Mouse (Mus musculus) cortical plate, adult 2 months (tissue): ENCODE results near the gene Ier3.

Source experiments
- CTCF ChIP-seq: fragments of 200-500 bp; IDR thresholded peaks from 2 replicates; pipeline ENCODE4 v1.5.1; 2011; ENCODE audit warnings: mild to moderate bottlenecking, control low read depth, low read length; ENCODE audit not compliant: insufficient read depth; ENCODE audit errors: extremely low read depth
- POLR2A ChIP-seq: fragments of 200-500 bp; IDR thresholded peaks from 2 replicates; pipeline ENCODE4 v1.6.1; 2011; ENCODE audit warnings: mild to moderate bottlenecking, low read length, control low read depth; ENCODE audit not compliant: insufficient read depth; ENCODE audit errors: extremely low read depth

GRCm38 (mm10) chr17:35848112-35848511, 26.6 kb downstream of the Ier3 start:
- TF ChIP-seq CTCF (peak; percentile 10; the same call in 1 of the 2 replicates), POLR2A (no peak)
